Mouse (Mus musculus): ENCODE data around the gene Aldoart1. TPM values are rescaled to one million over a fixed set of nuclear protein-coding genes. Genes with fewer than 3 reads are reported as not detected.

Gene Aldoart1
- not detected in 4 replicates for total RNA-seq (2023)

GRCm38 (mm10) chr4:72852534-72852933, at the start of gene Aldoart1:
TSS of gene Aldoart1 (minus strand) at chr4:72852634.

